Comparison of ENCODE assay signal across 8 mouse cellular contexts in genomic region chr8:70718297-70718696, GRCm38 (mm10). TPM values are rescaled to one million over a fixed set of nuclear protein-coding genes. Genes with fewer than 3 reads are reported as not detected.
A peak's percentile ranks its signal among the peaks of the same experiment; 100 is the strongest.
DNase-seq lines count a peak whose midpoint lies in the region; ATAC-seq and TF ChIP-seq lines count a peak whose summit lies in the region.

Gm3336 (plus strand) TSS chr8:70718543.

- no peak within 1 kb of the TSS for H3K27ac ChIP-seq in cortical plate, adult 2 months (ENCODE audit: insufficient read depth, low read length)
- no peak within 1 kb of the TSS for H3K27ac ChIP-seq in hindbrain, embryonic 16.5 days (ENCODE audit: low read depth, low read length)
- no peak within 1 kb of the TSS for H3K27ac ChIP-seq in limb, embryonic 13.5 days
- H3K27ac ChIP-seq in midbrain, embryonic 11.5 days (ENCODE audit: low read depth, low read length), result no peak within 1 kb of the TSS

- H3K27me3 ChIP-seq in hindbrain, embryonic 16.5 days (replicated peaks; ENCODE audit: control insufficient read depth, insufficient read depth, low read length), result no peaks in the 10 kb centered on the region; the same call in none of the 2 replicates
- H3K27me3 ChIP-seq in limb, embryonic 13.5 days, result peaks cover 12% of the 10 kb centered on the region; the same call in 1 of the 2 replicates
- H3K27me3 ChIP-seq in midbrain, embryonic 11.5 days (ENCODE audit: control insufficient read depth, insufficient read depth, low read length), result no peaks in the 10 kb centered on the region

- no peak within 1 kb of the TSS for H3K4me3 ChIP-seq in cortical plate, adult 2 months (ENCODE audit: insufficient read depth, low read length)
- H3K4me3 ChIP-seq in hindbrain, embryonic 16.5 days (ENCODE audit: low read length), result no peak within 1 kb of the TSS
- H3K4me3 ChIP-seq in limb, embryonic 13.5 days, result no peak within 1 kb of the TSS
- no peak within 1 kb of the TSS for H3K4me3 ChIP-seq in midbrain, embryonic 11.5 days (ENCODE audit: low read depth, low read length)

- no peak within 1 kb of the TSS; the same call in 1 of the 2 replicates for H3K9ac ChIP-seq in hindbrain, embryonic 16.5 days (ENCODE audit: low read depth, low read length)
- no peak within 1 kb of the TSS for H3K9ac ChIP-seq in limb, embryonic 13.5 days
- no peak within 1 kb of the TSS for H3K9ac ChIP-seq in midbrain, embryonic 11.5 days (ENCODE audit: low read length)

- TF ChIP-seq CTCF in cortical plate, adult 2 months (IDR thresholded peaks at IDR 0.05; ENCODE audit: extremely low read depth, insufficient read depth, low read length), result peak; percentile 61

- H3K4me2 ChIP-seq in hindbrain, embryonic 16.5 days (ENCODE audit: low read length), result peak within 1 kb of the TSS; percentile 17; the same call in 1 of the 2 replicates
- H3K4me2 ChIP-seq in limb, embryonic 13.5 days (replicated peaks), result peak within 1 kb of the TSS; percentile 27
- no peak within 1 kb of the TSS for H3K4me2 ChIP-seq in midbrain, embryonic 11.5 days

- H3K4me1 ChIP-seq in cortical plate, adult 2 months (ENCODE audit: control insufficient read depth, insufficient read depth, low read length), result no peaks in the 10 kb centered on the region
- H3K4me1 ChIP-seq in hindbrain, embryonic 16.5 days (ENCODE audit: control insufficient read depth, insufficient read depth, low read depth, low read length), result no peaks in the 10 kb centered on the region; the same call in 1 of the 2 replicates
- H3K4me1 ChIP-seq in limb, embryonic 13.5 days, result peaks cover 3% of the 10 kb centered on the region; the same call in 1 of the 2 replicates
- H3K4me1 ChIP-seq in midbrain, embryonic 11.5 days (ENCODE audit: control insufficient read depth, insufficient read depth, low read length), result no peaks in the 10 kb centered on the region

- H3K36me3 ChIP-seq in hindbrain, embryonic 16.5 days (ENCODE audit: control insufficient read depth, insufficient read depth, low read length), result no peaks in the 10 kb centered on the region
- no peaks in the 10 kb centered on the region for H3K36me3 ChIP-seq in limb, embryonic 13.5 days
- no peaks in the 10 kb centered on the region for H3K36me3 ChIP-seq in midbrain, embryonic 11.5 days (ENCODE audit: control insufficient read depth, insufficient read depth, low read length)

- 3% methylated on average over 19 of the region's 19 CpGs for WGBS in hindbrain, embryonic 16.5 days
- WGBS in limb, embryonic 13.5 days, result 3% methylated on average over 19 of the region's 19 CpGs
- WGBS in midbrain, embryonic 11.5 days, result under 1% methylated on average over 19 of the region's 19 CpGs

- DNase-seq in embryo, embryonic 10 days (ENCODE audit: low spot score), result peak; percentile 53
- no peak for DNase-seq in embryo, embryonic 9.5 days (ENCODE audit: extremely low spot score)
- DNase-seq in NIH3T3 (ENCODE audit: low read depth), result peak; percentile 70
- DNase-seq in midbrain, embryonic 11.5 days (ENCODE audit: low spot score, missing footprints), result peak; percentile 94
- peak; percentile 71 to 75 for DNase-seq in spleen, postnatal 36 days (ENCODE audit: low spot score in 2 of 2)

- 0 out of 2 replicates have a peak, but pooled peaks have one; percentile 6 for ATAC-seq in hindbrain, embryonic 16.5 days
- no peak for ATAC-seq in limb, embryonic 13.5 days (ENCODE audit: low FRiP score, low read depth)
- ATAC-seq in midbrain, embryonic 11.5 days (ENCODE audit: low FRiP score), result peak; percentile 51; the same call in 1 of the 2 replicates

- H3K9me3 ChIP-seq in hindbrain, embryonic 16.5 days (ENCODE audit: control insufficient read depth, low read length), result no peaks in the 10 kb centered on the region
- H3K9me3 ChIP-seq in limb, embryonic 13.5 days, result no peaks in the 10 kb centered on the region
- no peaks in the 10 kb centered on the region for H3K9me3 ChIP-seq in midbrain, embryonic 11.5 days (ENCODE audit: control insufficient read depth, low read length)

- no peak for TF ChIP-seq POLR2A in cortical plate, adult 2 months (IDR thresholded peaks at IDR 0.05; ENCODE audit: extremely low read depth, insufficient read depth, low read length)

RNA-seq across cellular contexts. Expression of gene Gm3336, which starts in this region (rescaled TPM):
- 0.09 TPM in 1 of 2 replicates, not detected in the other for polyA plus RNA-seq in cortical plate, adult 2 months (2012; rRNA removed)
- polyA plus RNA-seq in hindbrain, embryonic 16.5 days (2015; fragmentation: Nextera tagmentation; extraction: Ambion mirVana), result 0.19 TPM in 1 of 2 replicates, not detected in the other
- not detected in 2 replicates for polyA plus RNA-seq in limb, embryonic 13.5 days (2015; fragmentation: Nextera tagmentation; extraction: Ambion mirVana)
- not detected in 2 replicates for polyA plus RNA-seq in midbrain, embryonic 11.5 days (2014; fragmentation: Nextera tagmentation; extraction: Ambion mirVana)

Comparison
In these comparisons a context has a peak if more than half of its experiments do, and no peak if none do; other contexts are left out.
1. Peak in ATAC-seq and H3K4me2 ChIP-seq in hindbrain, embryonic 16.5 days; RNA of the gene not detected or under 1 TPM.
2. Peak in DNase-seq and ATAC-seq in midbrain, embryonic 11.5 days; RNA of the gene not detected or under 1 TPM.